Mouse (Mus musculus) liver, embryonic 14.5 days (tissue): ENCODE measurements around the gene Pi4k2b.

Source experiments
- CTCF ChIP-seq: IDR thresholded peaks from 2 replicates; pipeline ENCODE4 v1.5.1; 2016; ENCODE audit warnings: antibody characterized with exemption, low read depth, control low read depth
- EP300 ChIP-seq: IDR thresholded peaks from 2 replicates; pipeline ENCODE4 v1.6.1; 2016; ENCODE audit warnings: antibody characterized with exemption, low read depth

GRCm38 (mm10) chr5:52810446-52810845 lies 69.1 kb downstream of the Pi4k2b start:
- TF ChIP-seq CTCF (no peak), EP300 (no peak)
